Mouse (Mus musculus): ENCODE measurements around the gene Olfr564.

Olfr564 gene

GRCm38 (mm10) chr7:102803180-102803579, at the start of gene Olfr564:
Gene Olfr564 (plus strand): TSS chr7:102803480.
- no peak for DNase-seq (ENCODE audit: low read depth)

GRCm38 (mm10) chr7:102759266-102759665, 44.0 kb upstream of the Olfr564 start, which contains the start of the genes Olfr560 and Olfr78:
Gene Olfr560 (minus strand): TSS chr7:102759366.
Gene Olfr78 (minus strand): TSS chr7:102759471.
- no peak for DNase-seq (ENCODE audit: low read depth)

DNA sequence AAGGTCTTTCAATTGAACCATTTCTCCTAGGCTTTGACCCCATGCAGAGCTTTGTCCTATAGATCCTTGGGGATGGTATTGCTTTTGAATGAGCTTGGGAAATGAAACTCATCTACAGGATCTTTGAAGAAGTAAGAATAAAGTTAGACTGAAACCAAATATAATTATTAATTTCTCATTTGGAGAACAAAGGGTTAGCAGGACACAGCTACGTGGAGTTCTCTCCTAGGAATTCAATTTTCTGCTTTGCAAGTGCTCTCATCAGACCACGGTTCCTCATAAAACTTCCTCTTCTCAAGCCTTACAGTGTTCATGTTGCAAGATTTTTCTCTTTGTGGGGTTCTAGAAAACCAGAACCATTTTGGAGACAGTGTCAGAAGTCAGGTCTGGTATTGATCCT, 32.4 kb upstream of the Olfr564 start, which contains the start of gene Olfr561:
Olfr561 (plus strand) TSS at position 301 of the 400 bp plus-strand sequence.
- DNase-seq (ENCODE audit: low read depth): no peak
